Mouse (Mus musculus): ENCODE data around the gene Slc12a3. TPM values are rescaled to one million over a fixed set of nuclear protein-coding genes. Genes with fewer than 3 reads are reported as not detected.

The Slc12a3 gene
- polyA plus RNA-seq (2012) = 0.08 and 0.27 TPM in 2 replicates

DNA sequence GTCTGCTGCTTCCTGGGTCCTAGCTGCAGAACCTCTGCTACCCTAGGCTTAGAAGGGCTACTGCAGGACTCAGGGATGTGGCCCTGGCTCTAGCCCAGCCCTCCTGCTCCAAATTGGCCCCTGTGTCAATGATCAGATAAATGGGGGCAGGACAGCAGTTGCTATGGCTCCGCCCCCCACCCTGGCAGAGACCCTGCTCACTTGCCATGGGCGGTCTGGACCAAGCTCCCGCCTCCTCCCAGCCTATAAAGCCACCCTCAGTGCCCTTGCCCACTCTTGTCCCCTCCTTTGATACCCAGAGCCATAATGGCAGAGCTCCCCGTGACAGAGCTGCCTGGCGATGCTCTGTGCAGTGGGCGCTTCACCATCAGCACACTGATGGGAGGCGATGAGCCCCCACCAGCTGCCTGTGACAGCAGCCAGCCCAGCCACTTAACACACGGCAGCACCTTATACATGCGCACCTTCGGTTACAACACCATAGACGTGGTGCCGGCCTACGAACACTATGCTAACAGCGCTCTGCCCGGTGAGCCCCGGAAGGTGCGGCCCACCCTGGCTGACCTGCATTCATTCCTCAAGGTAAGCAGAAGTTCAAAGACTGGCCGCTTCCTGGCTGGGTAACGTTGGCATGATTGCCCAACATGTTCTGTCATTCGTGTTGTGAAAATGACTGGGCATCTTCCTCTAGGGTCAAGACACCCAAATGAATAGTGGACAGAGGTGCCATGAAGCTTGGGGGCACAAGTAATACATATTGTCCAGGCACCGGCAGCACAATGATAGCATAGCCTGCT is at the start of gene Slc12a3:
Gene Slc12a3, plus strand, starts transcription at position 270 of the 797 bp plus-strand sequence.

DNA sequence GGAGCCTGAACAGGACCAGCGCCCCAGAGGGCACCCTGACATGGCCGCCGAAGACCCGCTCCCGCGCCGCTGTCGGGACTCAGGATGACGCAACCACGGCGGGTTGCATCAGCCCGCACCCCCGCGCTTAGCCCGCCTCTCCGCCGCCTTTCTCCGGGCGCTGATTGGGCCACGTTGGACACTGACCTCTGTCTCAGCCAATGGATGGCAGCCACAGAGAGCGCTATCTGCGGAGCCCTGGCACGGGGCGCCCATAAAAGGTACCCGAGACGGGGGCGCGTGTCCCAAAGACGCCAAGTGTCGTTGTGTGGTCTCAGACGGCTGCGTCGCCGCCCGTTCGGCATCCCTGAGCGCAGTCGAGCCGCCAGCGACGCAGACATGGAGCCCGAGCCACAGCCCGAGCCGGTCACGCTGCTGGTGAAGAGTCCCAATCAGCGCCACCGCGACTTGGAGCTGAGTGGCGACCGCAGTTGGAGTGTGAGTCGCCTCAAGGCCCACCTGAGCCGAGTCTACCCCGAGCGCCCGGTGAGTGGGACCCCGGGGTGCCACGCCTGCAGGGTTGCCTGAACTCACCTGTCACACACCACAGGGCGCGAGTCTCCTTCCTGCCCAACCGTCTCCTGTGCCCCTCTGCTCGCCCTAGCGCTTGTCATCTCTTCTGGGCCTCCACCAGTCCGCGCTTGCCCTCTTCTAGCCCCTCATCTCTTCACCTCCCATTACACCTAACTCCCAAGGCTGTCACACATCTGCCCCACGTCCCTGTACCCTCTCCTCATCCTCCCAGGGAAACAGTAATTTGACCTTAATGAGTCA is 57.4 kb downstream of the Slc12a3 start, which contains the start of gene Herpud1:
Gene Herpud1, plus strand, starts transcription at position 225 of the 813 bp plus-strand sequence.

Other genes starting within 250 kb of the Slc12a3 start
- 1.6 and 2.4 TPM in 2 replicates for gene Bbs2, start 230.3 kb upstream of the Slc12a3 start, polyA plus RNA-seq (2012)
- not detected in 2 replicates for gene Mt4, start 192.0 kb upstream of the Slc12a3 start, polyA plus RNA-seq (2012)
- gene Mt3, start 176.6 kb upstream of the Slc12a3 start, polyA plus RNA-seq (2012) = not detected in 2 replicates
- gene Mt2, start 156.5 kb upstream of the Slc12a3 start, polyA plus RNA-seq (2012) = 202 and 221 TPM in 2 replicates
- gene Mt1, start 150.1 kb upstream of the Slc12a3 start, polyA plus RNA-seq (2012) = 194 and 264 TPM in 2 replicates
- 4.5 and 5.2 TPM in 2 replicates for gene Nup93, start 114.6 kb upstream of the Slc12a3 start, polyA plus RNA-seq (2012)
- gene Herpud1, start 57.2 kb downstream of the Slc12a3 start, polyA plus RNA-seq (2012) = 169 TPM in 2 replicates
- gene Nlrc5, start 105.2 kb downstream of the Slc12a3 start, polyA plus RNA-seq (2012) = 29.1 and 29.8 TPM in 2 replicates
- gene Cpne2, start 203.8 kb downstream of the Slc12a3 start, polyA plus RNA-seq (2012) = 105 and 139 TPM in 2 replicates